Mouse (Mus musculus) forebrain, embryonic 10.5 days (tissue): ENCODE data around the gene Lca5l. TPM values are rescaled to one million over a fixed set of nuclear protein-coding genes. Genes with fewer than 3 reads are reported as not detected.

Experiments
- polyA plus RNA-seq: library from polyadenylated mRNA; unstranded; fragments of >200 nt; fragmentation: Nextera tagmentation; extraction: Ambion mirVana; gene quantifications from 2 replicates; pipeline ENCODE4 v1.2.1, GENCODE M21; 2016

The Lca5l gene
- polyA plus RNA-seq, 1 experiment from 2014 or later: 1.0 TPM

Other genes starting within 250 kb of the Lca5l start
- 106 and 116 TPM in 2 replicates for gene Psmg1, start 201.3 kb downstream of the Lca5l start, polyA plus RNA-seq
- 138 and 143 TPM in 2 replicates for gene Brwd1, start 109.7 kb downstream of the Lca5l start, polyA plus RNA-seq
- 851 and 879 TPM in 2 replicates for gene Hmgn1, start 64.5 kb downstream of the Lca5l start, polyA plus RNA-seq
- 127 and 128 TPM in 2 replicates for gene Wrb, start 46.9 kb downstream of the Lca5l start, polyA plus RNA-seq
- 1.3 and 1.8 TPM in 2 replicates for gene Sh3bgr, start 8.2 kb upstream of the Lca5l start, polyA plus RNA-seq
- 0.10 and 0.11 TPM in 2 replicates for gene B3galt5, start 43.5 kb upstream of the Lca5l start, polyA plus RNA-seq